ENCODE assay signal across 8 mouse cellular contexts in genomic region chr4:123139513-123140154, GRCm38 (mm10). TPM values are rescaled to one million over a fixed set of nuclear protein-coding genes. Genes with fewer than 3 reads are reported as not detected.
DNase-seq lines count a peak whose midpoint lies in the region; ATAC-seq lines count a peak whose summit lies in the region.

Ppie (minus strand) TSS chr4:123139951.

- peak within 1 kb of the TSS; percentile 78 for H3K4me3 ChIP-seq in embryonic facial prominence, embryonic 11.5 days (ENCODE audit: low read depth, low read length)
- H3K4me3 ChIP-seq in limb, embryonic 13.5 days: peak within 1 kb of the TSS; percentile 73
- peak within 1 kb of the TSS; percentile 54 for H3K4me3 ChIP-seq in midbrain, embryonic 16.5 days (ENCODE audit: low read depth, low read length)

- WGBS in embryonic facial prominence, embryonic 11.5 days: under 1% methylated on average over 34 of the region's 34 CpGs
- under 1% methylated on average over 34 of the region's 34 CpGs for WGBS in limb, embryonic 13.5 days
- WGBS in midbrain, embryonic 16.5 days: under 1% methylated on average over 34 of the region's 34 CpGs

- H3K36me3 ChIP-seq in embryonic facial prominence, embryonic 11.5 days (replicated peaks; ENCODE audit: control insufficient read depth, insufficient read depth, low read depth, low read length): peaks cover under 1% of the 10 kb centered on the region; the same call in 1 of the 2 replicates
- H3K36me3 ChIP-seq in limb, embryonic 13.5 days: peaks cover 23% of the 10 kb centered on the region
- H3K36me3 ChIP-seq in midbrain, embryonic 16.5 days (ENCODE audit: control insufficient read depth, insufficient read depth, low read length): peaks cover 8% of the 10 kb centered on the region

- peaks cover 2% of the 10 kb centered on the region; the same call in 1 of the 2 replicates for H3K27me3 ChIP-seq in embryonic facial prominence, embryonic 11.5 days (ENCODE audit: control insufficient read depth, insufficient read depth, low read length)
- peaks cover 5% of the 10 kb centered on the region; the same call in 1 of the 2 replicates for H3K27me3 ChIP-seq in limb, embryonic 13.5 days
- H3K27me3 ChIP-seq in midbrain, embryonic 16.5 days (ENCODE audit: control insufficient read depth, insufficient read depth, low read depth, low read length): no peaks in the 10 kb centered on the region

- H3K27ac ChIP-seq in embryonic facial prominence, embryonic 11.5 days (replicated peaks; ENCODE audit: low read depth, low read length): peak within 1 kb of the TSS; percentile 72
- H3K27ac ChIP-seq in limb, embryonic 13.5 days: peak within 1 kb of the TSS; percentile 91
- H3K27ac ChIP-seq in midbrain, embryonic 16.5 days (ENCODE audit: low read length): peak within 1 kb of the TSS; percentile 74

- peak within 1 kb of the TSS; percentile 74 for H3K9ac ChIP-seq in embryonic facial prominence, embryonic 11.5 days (replicated peaks; ENCODE audit: low read length)
- H3K9ac ChIP-seq in limb, embryonic 13.5 days: peak within 1 kb of the TSS; percentile 78
- peak within 1 kb of the TSS; percentile 59 for H3K9ac ChIP-seq in midbrain, embryonic 16.5 days (ENCODE audit: low read depth, low read length)

- peak; percentile 65 for DNase-seq in layer of hippocampus, adult 11-12 months (ENCODE audit: low spot score)
- no peak for DNase-seq in layer of hippocampus, adult 9-10 months (ENCODE audit: low spot score)
- peak; percentile 93 for DNase-seq in embryonic facial prominence, embryonic 11.5 days (ENCODE audit: low spot score)
- peak; percentile 58 for DNase-seq in kidney, adult 11 months
- peak; percentile 54 to 86 for DNase-seq in spleen, postnatal 10 days (ENCODE audit: low spot score in 2 of 2)

- no peaks in the 10 kb centered on the region for H3K4me1 ChIP-seq in embryonic facial prominence, embryonic 11.5 days (ENCODE audit: control insufficient read depth, insufficient read depth, low read length)
- peaks cover 19% of the 10 kb centered on the region for H3K4me1 ChIP-seq in limb, embryonic 13.5 days
- H3K4me1 ChIP-seq in midbrain, embryonic 16.5 days (ENCODE audit: control insufficient read depth, insufficient read depth, low read length): peaks cover 19% of the 10 kb centered on the region

- peak; percentile 96 for ATAC-seq in embryonic facial prominence, embryonic 11.5 days (replicated peaks; ENCODE audit: insufficient number of reproducible peaks, low FRiP score, low TSS enrichment, low read depth)
- ATAC-seq in granulocyte monocyte progenitor cell, adult 5-6 weeks (replicated peaks; ENCODE audit: poor library complexity, severe bottlenecking): peak; percentile 96
- ATAC-seq in limb, embryonic 13.5 days (ENCODE audit: low FRiP score, low read depth): peak; percentile 98
- peak; percentile 97 for ATAC-seq in midbrain, embryonic 16.5 days

- H3K4me2 ChIP-seq in embryonic facial prominence, embryonic 11.5 days (ENCODE audit: low read depth, low read length): peak within 1 kb of the TSS; percentile 77
- peak within 1 kb of the TSS; percentile 86 for H3K4me2 ChIP-seq in limb, embryonic 13.5 days (replicated peaks)
- peak within 1 kb of the TSS; percentile 80 for H3K4me2 ChIP-seq in midbrain, embryonic 16.5 days (ENCODE audit: low read length)

- no peaks in the 10 kb centered on the region for H3K9me3 ChIP-seq in embryonic facial prominence, embryonic 11.5 days (replicated peaks; ENCODE audit: control insufficient read depth, low read length)
- H3K9me3 ChIP-seq in limb, embryonic 13.5 days: no peaks in the 10 kb centered on the region
- H3K9me3 ChIP-seq in midbrain, embryonic 16.5 days (replicated peaks; ENCODE audit: control insufficient read depth, low read length, poor library complexity, severe bottlenecking): no peaks in the 10 kb centered on the region

RNA-seq across cellular contexts. Expression of gene Ppie, which starts in this region (rescaled TPM):
- 129 TPM in 2 replicates for polyA plus RNA-seq in embryonic facial prominence, embryonic 11.5 days (2014; fragmentation: Nextera tagmentation; extraction: Ambion mirVana)
- total RNA-seq in granulocyte monocyte progenitor cell, adult 5-6 weeks (2014; fragmentation: Nextera tagmentation): 56.2 and 64.7 TPM in 2 replicates
- total RNA-seq in granulocyte monocyte progenitor cell, adult 5-6 weeks (2017): 70.2 and 75.5 TPM in 2 replicates
- polyA plus RNA-seq in limb, embryonic 13.5 days (2015; fragmentation: Nextera tagmentation; extraction: Ambion mirVana): 103 TPM in 2 replicates
- 52.1 and 58.7 TPM in 2 replicates for polyA plus RNA-seq in midbrain, embryonic 16.5 days (2015; fragmentation: Nextera tagmentation; extraction: Ambion mirVana)
